Mouse (Mus musculus) liver, embryonic 11.5 days (tissue): Measurements from ENCODE around the gene Sec11a. TPM values are rescaled to one million over a fixed set of nuclear protein-coding genes. Genes with fewer than 3 reads are reported as not detected.
A peak's percentile ranks its signal among the peaks of the same experiment; 100 is the strongest.

Source experiments
- ATAC-seq: fragments of 200-750 bp; cut with Nextera tagmentation; replicated peaks from 2 replicates; pipeline ENCODE4 v1.8.0; 2017; ENCODE audit warnings: moderate number of reproducible peaks, mild to moderate bottlenecking, moderate TSS enrichment, moderate library complexity; ENCODE audit not compliant: low FRiP score
- DNase-seq: peaks from one replicate; pipeline ENCODE4 v3.0.0-alpha.2; 2017; ENCODE audit warnings: low spot score
- H3K27ac ChIP-seq: fragments of 300-500 bp; sonication (generic); 2 replicates; pipeline ENCODE4 v1.5.1; 2014; ENCODE audit warnings: mild to moderate bottlenecking, low read depth, low read length, control low read depth
- H3K27me3 ChIP-seq: fragments of 300-500 bp; sonication (generic); replicated peaks from 2 replicates; pipeline ENCODE4 v1.6.1; 2014; ENCODE audit warnings: low read length, mixed read lengths; ENCODE audit not compliant: control insufficient read depth, insufficient read depth
- H3K36me3 ChIP-seq: fragments of 300-500 bp; sonication (generic); 2 replicates; pipeline ENCODE4 v1.6.1; 2014; ENCODE audit warnings: mild to moderate bottlenecking, low read length, moderate library complexity, mixed read lengths; ENCODE audit not compliant: control insufficient read depth, insufficient read depth
- H3K4me1 ChIP-seq: fragments of 300-500 bp; sonication (generic); replicated peaks from 2 replicates; pipeline ENCODE4 v1.6.1; 2014; ENCODE audit warnings: low read length, mixed read lengths; ENCODE audit not compliant: control insufficient read depth, insufficient read depth
- H3K4me2 ChIP-seq: fragments of 300-500 bp; sonication (generic); 2 replicates; pipeline ENCODE4 v1.6.1; 2014; ENCODE audit warnings: mild to moderate bottlenecking, control low read depth, moderate library complexity
- H3K4me3 ChIP-seq: fragments of 300-500 bp; sonication (generic); 2 replicates; pipeline ENCODE4 v1.5.1; 2014; ENCODE audit warnings: low read depth, low read length, control low read depth
- H3K9ac ChIP-seq: fragments of 300-500 bp; sonication (generic); 2 replicates; pipeline ENCODE4 v1.6.1; 2014; ENCODE audit warnings: low read depth, low read length, control low read depth
- H3K9me3 ChIP-seq: fragments of 300-500 bp; sonication (generic); 2 replicates; pipeline ENCODE4 v1.6.1; 2016; ENCODE audit warnings: low read length, inconsistent platforms, mixed read lengths; ENCODE audit not compliant: control insufficient read depth
- WGBS: fragments of 180-500 bp; shearing (Covaris S2); extraction: QIAGEN DNeasy Blood & Tissue Kit; methylation state at CpG from one replicate; pipeline ENCODE4 v1.1.7; 2014; 5-methylcytosine and 5-hydroxymethylcytosine counted together
- polyA plus RNA-seq: library from polyadenylated mRNA; unstranded; fragments of >200 nt; fragmentation: Nextera tagmentation; extraction: Ambion mirVana; gene quantifications from 2 replicates; pipeline ENCODE4 v1.2.1, GENCODE M21; 2014

Sec11a gene
- polyA plus RNA-seq, 1 experiment from 2014 or later: 180 TPM

- Histone ChIP-seq H3K27me3 (no peaks in the 10 kb centered on the region), H3K9ac (no peak overlapping the region), H3K4me3 (no peak overlapping the region), H3K4me2 (no peak overlapping the region), H3K9me3 (no peaks in the 10 kb centered on the region), H3K4me1 (no peaks in the 10 kb centered on the region), H3K36me3 (peaks cover 31% of the 10 kb centered on the region), H3K27ac (no peak overlapping the region)
- no peak for ATAC-seq
- 81% methylated on average over 4 of the region's 4 CpGs for WGBS
- DNase-seq: no peak
Measured at GRCm38 (mm10) chr7:80917916-80918465, 29.6 kb downstream of the Sec11a start.

GRCm38 (mm10) chr7:80912496-80912895 lies 35.1 kb downstream of the Sec11a start:
- H3K27me3 ChIP-seq: no peaks in the 10 kb centered on the region
- H3K27ac ChIP-seq: no peak overlapping the region
- DNase-seq (no peak), ATAC-seq (no peak)
- H3K4me1 ChIP-seq: no peaks in the 10 kb centered on the region
- H3K9me3 ChIP-seq: no peaks in the 10 kb centered on the region
- H3K4me2 ChIP-seq: no peak overlapping the region
- H3K9ac ChIP-seq: no peak overlapping the region
- no peak overlapping the region for H3K4me3 ChIP-seq
- 83% methylated on average over 8 of the region's 8 CpGs for WGBS
- H3K36me3 ChIP-seq: peaks cover 25% of the 10 kb centered on the region

GRCm38 (mm10) chr7:80911053-80911452 lies 36.5 kb downstream of the Sec11a start:
- WGBS: 74% methylated on average over 7 of the region's 7 CpGs
- H3K27me3 ChIP-seq: no peaks in the 10 kb centered on the region
- no peak overlapping the region for H3K4me3 ChIP-seq
- no peaks in the 10 kb centered on the region for H3K4me1 ChIP-seq
- no peak overlapping the region for H3K4me2 ChIP-seq
- H3K9me3 ChIP-seq: no peaks in the 10 kb centered on the region
- no peak overlapping the region for H3K9ac ChIP-seq
- DNase-seq: no peak
- H3K27ac ChIP-seq: no peak overlapping the region
- H3K36me3 ChIP-seq: peaks cover 17% of the 10 kb centered on the region
- peak; percentile 56; the same call in 1 of the 2 replicates for ATAC-seq

- peak; percentile 49 for ATAC-seq
- Histone ChIP-seq H3K36me3 (0 out of 2 replicates have a peak, but pooled peaks cover 4% of the 10 kb centered on the region), H3K27me3 (no peaks in the 10 kb centered on the region), H3K4me3 (peak within 1 kb of the TSS; percentile 54), H3K27ac (no peak within 1 kb of the TSS), H3K4me2 (peak within 1 kb of the TSS; percentile 91), H3K9me3 (no peaks in the 10 kb centered on the region), H3K9ac (peak within 1 kb of the TSS; percentile 68), H3K4me1 (peaks cover 8% of the 10 kb centered on the region)
- peak; percentile 63 for DNase-seq
- 3% methylated on average over 19 of the region's 19 CpGs for WGBS
Measured at GRCm38 (mm10) chr7:80904921-80905515, 42.6 kb downstream of the Sec11a start, which contains the start of gene Nmb. TSS of gene Nmb (minus strand) at chr7:80905076.

- Histone ChIP-seq H3K4me1 (peaks cover 11% of the 10 kb centered on the region), H3K4me3 (no peak overlapping the region), H3K36me3 (0 out of 2 replicates have a peak, but pooled peaks cover 2% of the 10 kb centered on the region), H3K27ac (no peak overlapping the region), H3K4me2 (peak overlapping the region; percentile 91), H3K9me3 (no peaks in the 10 kb centered on the region), H3K27me3 (no peaks in the 10 kb centered on the region), H3K9ac (no peak overlapping the region; the same call in 1 of the 2 replicates)
- DNase-seq (no peak), ATAC-seq (no peak)
- 81% methylated on average over 11 of the region's 11 CpGs for WGBS
Measured at GRCm38 (mm10) chr7:80903625-80904422, 43.8 kb downstream of the Sec11a start.

- no peak; the same call in 1 of the 2 replicates for ATAC-seq
- H3K4me1 ChIP-seq: peaks cover 11% of the 10 kb centered on the region
Measured at GRCm38 (mm10) chr7:80901541-80902274, 45.9 kb downstream of the Sec11a start.

GRCm38 (mm10) chr7:80900944-80901501 lies 46.6 kb downstream of the Sec11a start, which contains the start of gene Wdr73:
TSS of gene Wdr73 (minus strand) at chr7:80901269.
- Histone ChIP-seq H3K4me2 (peak within 1 kb of the TSS; percentile 85), H3K27ac (peak within 1 kb of the TSS; percentile 26), H3K9me3 (no peaks in the 10 kb centered on the region), H3K27me3 (no peaks in the 10 kb centered on the region), H3K4me3 (peak within 1 kb of the TSS; percentile 67), H3K36me3 (peaks cover 6% of the 10 kb centered on the region; the same call in 1 of the 2 replicates), H3K9ac (peak within 1 kb of the TSS; percentile 74), H3K4me1 (peaks cover 11% of the 10 kb centered on the region)
- ATAC-seq (peak; percentile 94), DNase-seq (peak; percentile 92)
- under 1% methylated on average over 36 of the region's 36 CpGs for WGBS

More at GRCm38 (mm10) chr7:80901541-80902274, 45.9 kb downstream of the Sec11a start:
- H3K9ac ChIP-seq: peak overlapping the region; percentile 66
- DNase-seq: no peak
- peak overlapping the region; percentile 85 for H3K4me2 ChIP-seq
- peak overlapping the region; percentile 67 for H3K4me3 ChIP-seq
- 34% methylated on average over 15 of the region's 15 CpGs for WGBS
- H3K9me3 ChIP-seq: no peaks in the 10 kb centered on the region
- peaks cover 6% of the 10 kb centered on the region; the same call in 1 of the 2 replicates for H3K36me3 ChIP-seq
- no peaks in the 10 kb centered on the region for H3K27me3 ChIP-seq
- H3K27ac ChIP-seq: peak overlapping the region; percentile 20; the same call in 1 of the 2 replicates

GRCm38 (mm10) chr7:80897721-80898120 lies 49.9 kb downstream of the Sec11a start:
- Histone ChIP-seq H3K27me3 (no peaks in the 10 kb centered on the region), H3K36me3 (peaks cover 20% of the 10 kb centered on the region), H3K4me3 (no peak overlapping the region), H3K4me2 (no peak overlapping the region), H3K4me1 (peaks cover 11% of the 10 kb centered on the region; the same call in 1 of the 2 replicates), H3K9me3 (no peaks in the 10 kb centered on the region), H3K27ac (no peak overlapping the region), H3K9ac (no peak overlapping the region)
- no peak for ATAC-seq
- no peak for DNase-seq
- 87% methylated on average over 4 of the region's 4 CpGs for WGBS
